Mouse (Mus musculus): ENCODE measurements around the gene Ahcy.
A peak's percentile ranks its signal among the peaks of the same experiment; 100 is the strongest.
"Not testable (repeated sequence)": the region's sequence is repeated elsewhere in the genome, so short reads cannot be mapped to it uniquely, and the experiment has no call there.

Ahcy gene

DNA sequence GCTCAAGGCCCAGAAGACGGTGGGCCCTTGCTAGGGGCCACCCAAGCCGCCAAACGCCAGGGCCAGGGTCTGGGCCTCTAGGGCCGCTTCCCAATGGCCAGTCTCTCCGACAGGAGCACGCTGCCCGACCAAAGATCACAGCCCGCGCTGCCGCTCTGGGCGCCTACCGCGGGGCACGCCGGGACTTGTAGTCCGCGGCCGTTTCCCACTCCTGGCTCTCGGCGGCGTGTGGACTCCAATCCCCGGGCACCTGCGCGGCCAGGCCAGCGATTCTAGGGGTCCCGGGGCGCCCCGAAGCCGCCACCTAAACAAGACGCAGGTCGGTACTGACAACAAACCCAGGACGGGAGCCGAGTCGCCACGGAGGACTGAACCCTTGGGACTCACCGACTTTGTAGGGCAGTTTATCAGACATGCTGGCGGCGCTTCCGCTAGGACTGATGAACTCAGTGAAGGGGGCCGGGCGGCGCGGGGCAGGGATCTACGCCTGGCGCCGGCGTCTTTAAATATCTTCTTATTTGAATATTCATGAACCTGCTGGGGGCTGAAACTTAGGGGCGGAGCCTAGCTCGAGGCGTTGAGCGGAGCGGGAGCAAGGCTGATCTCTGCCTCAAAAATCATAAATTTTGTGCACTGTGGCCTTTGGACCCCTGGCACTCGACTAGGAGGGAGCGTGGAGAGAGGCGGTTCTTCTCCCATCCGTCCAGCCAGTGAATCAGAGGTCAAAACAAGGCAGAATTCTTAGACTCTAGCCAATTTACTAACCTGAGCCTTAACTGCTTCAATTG is at the start of gene Ahcy:
Gene Ahcy, minus strand, starts transcription at position 520 of the 788 bp plus-strand sequence.
- peak; percentile 86 to 87 for DNase-seq (ENCODE audit: low spot score in 2 of 2)

GRCm38 (mm10) chr2:155115216-155115830 is 41.0 kb upstream of the Ahcy start:
- DNase-seq (ENCODE audit: low spot score in 2 of 2), result no peak

- DNase-seq (ENCODE audit: low spot score in 2 of 2), result not testable (repeated sequence)
These were observed 33.0 kb upstream of the Ahcy start for GRCm38 (mm10) chr2:155107276-155107675.

- DNase-seq (ENCODE audit: low spot score in 2 of 2), result no peak
These were observed 29.3 kb upstream of the Ahcy start for GRCm38 (mm10) chr2:155103607-155104006.

GRCm38 (mm10) chr2:155101761-155102181 is 27.5 kb upstream of the Ahcy start:
- no peak for DNase-seq (ENCODE audit: low spot score in 2 of 2)

DNA sequence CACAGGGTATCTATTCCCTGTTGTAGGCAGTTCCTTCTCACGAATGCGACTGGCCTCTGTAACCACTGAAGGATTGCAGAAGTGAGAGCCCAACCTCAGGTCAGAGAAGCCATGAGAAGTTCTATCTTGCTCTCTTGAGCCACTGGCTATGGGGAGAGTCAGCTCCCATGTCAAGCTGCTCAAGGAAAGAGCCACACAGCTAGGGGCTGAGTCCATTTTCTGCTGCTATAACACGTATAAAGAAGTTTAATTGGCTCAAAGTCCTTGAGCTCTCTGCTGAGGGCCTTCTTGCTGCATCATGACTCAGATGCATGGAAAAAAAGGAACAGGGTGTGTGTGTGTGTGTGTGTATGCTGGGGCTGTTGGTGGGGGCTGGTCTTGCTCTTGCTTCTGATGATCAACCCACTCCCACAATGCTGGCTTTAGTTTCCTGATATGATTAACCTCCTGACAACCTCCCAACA is 26.5 kb upstream of the Ahcy start:
- DNase-seq (ENCODE audit: low spot score in 2 of 2), result no peak

GRCm38 (mm10) chr2:155099994-155100795 is 25.9 kb upstream of the Ahcy start:
- no peak for DNase-seq (ENCODE audit: low spot score in 2 of 2)

GRCm38 (mm10) chr2:155099421-155099820 is 25.1 kb upstream of the Ahcy start:
- no peak for DNase-seq (ENCODE audit: low spot score in 2 of 2)

DNA sequence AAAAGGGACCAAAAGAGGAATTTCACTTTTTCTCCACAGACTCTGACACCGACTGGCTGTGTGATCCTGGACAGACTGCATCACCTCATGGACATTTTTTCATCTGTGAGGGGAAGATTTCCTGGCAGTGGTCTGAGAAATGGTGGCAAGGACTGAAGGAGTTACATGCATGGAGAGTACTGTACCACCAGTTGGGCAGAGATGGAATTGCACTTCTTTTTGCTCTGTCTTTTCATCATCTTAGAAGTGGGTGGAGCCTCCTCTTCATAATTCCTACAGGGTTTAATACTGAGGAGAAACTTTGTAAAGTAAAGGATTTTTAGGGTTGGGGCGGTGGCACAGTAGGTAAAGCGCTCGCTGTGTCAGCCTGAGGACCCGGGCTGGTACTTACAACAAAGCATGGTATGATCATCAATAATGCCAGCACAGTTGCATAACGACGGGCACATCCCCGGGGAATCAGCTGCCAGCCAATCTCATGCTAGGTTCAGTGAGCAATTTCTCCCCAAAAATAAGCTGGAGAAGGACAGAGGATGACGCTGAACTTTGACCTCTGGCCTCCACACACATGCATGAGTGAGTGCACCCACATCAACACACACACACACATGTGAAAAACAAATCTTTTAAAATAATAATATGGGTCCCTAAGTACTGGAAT is 24.6 kb upstream of the Ahcy start:
- DNase-seq (ENCODE audit: low spot score in 2 of 2), result no peak

- DNase-seq (ENCODE audit: low spot score in 2 of 2), result no peak
These were observed 19.1 kb upstream of the Ahcy start for GRCm38 (mm10) chr2:155093418-155093817.

DNA sequence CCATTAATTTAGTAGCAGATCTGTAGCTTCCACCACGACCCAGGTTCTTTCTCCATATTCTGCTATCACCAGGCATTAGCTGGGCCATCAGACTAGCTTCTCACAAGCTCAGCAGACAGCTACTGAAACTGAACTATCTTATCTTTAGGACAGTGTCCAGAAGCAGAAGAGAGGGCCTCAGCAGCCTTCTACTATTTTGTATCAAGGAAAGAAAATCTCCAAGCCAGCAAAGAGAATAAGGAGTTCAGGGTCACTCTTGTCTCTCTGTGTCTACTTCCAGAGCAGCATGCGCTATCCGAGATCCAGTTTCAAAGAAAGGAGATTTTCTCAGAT is 17.4 kb upstream of the Ahcy start:
- DNase-seq (ENCODE audit: low spot score in 2 of 2), result no peak

- no peak for DNase-seq (ENCODE audit: low spot score in 2 of 2)
These were observed 16.8 kb upstream of the Ahcy start for GRCm38 (mm10) chr2:155090909-155091742.

DNA sequence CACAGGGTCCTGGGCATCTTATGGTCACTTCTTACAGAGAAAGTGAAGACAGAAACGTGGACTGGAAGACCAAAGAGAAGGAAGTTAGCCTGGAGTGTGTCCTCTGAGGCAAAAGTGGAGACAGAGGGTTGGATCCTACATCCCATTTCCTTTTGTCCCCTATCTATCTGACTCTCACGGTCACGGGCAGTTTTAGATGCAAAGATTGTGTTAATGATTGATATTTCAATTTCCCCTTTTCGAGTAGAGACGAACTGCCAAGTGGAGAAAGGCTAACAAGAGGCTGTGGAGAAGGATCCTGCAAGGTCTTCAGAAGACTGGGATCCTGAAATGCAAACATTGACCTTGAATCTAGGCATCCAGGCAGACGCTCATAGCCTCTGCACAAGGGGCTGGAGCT is 14.0 kb upstream of the Ahcy start:
- DNase-seq (ENCODE audit: low spot score in 2 of 2), result no peak

DNA sequence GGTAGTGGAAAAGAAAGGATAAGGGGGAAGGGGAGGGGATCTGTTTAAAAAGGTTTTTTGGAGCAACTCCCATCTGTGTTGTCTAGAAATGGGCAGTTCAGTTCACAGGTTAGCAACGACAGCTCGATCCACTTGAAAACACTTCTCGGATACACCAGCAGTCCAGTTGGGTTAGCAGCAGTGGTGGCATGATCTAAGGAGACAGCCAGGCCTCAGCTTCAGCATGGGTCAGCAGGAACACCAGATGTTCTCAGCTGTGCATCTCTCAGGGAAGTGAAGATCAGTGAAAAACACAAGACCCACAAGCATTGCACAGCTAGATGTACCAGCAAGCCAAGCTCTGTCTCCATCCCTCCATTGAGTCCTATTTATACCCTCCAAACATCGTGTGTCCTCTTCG is 12.0 kb upstream of the Ahcy start:
- DNase-seq (ENCODE audit: low spot score in 2 of 2), result no peak

DNA sequence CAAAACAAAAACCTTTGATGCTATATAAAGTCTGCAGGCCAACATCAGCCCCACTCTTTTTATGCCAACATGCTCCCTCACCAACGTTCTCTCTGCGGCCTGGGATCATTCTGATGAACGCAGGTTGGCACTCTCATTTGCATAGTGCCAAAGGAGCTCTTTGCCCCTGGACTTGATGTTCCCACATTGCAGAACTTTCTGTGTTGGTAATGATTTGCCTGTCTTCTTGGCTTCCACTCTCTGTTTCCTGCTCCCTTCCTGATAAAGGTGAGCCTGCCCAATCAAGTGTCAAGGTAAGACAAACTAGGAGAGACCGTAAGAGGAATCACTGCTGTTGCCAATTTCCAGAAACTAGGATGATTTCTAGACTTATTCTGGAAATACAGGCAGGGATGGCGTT is 10.2 kb upstream of the Ahcy start:
- DNase-seq (ENCODE audit: low spot score in 2 of 2), result no peak

DNA sequence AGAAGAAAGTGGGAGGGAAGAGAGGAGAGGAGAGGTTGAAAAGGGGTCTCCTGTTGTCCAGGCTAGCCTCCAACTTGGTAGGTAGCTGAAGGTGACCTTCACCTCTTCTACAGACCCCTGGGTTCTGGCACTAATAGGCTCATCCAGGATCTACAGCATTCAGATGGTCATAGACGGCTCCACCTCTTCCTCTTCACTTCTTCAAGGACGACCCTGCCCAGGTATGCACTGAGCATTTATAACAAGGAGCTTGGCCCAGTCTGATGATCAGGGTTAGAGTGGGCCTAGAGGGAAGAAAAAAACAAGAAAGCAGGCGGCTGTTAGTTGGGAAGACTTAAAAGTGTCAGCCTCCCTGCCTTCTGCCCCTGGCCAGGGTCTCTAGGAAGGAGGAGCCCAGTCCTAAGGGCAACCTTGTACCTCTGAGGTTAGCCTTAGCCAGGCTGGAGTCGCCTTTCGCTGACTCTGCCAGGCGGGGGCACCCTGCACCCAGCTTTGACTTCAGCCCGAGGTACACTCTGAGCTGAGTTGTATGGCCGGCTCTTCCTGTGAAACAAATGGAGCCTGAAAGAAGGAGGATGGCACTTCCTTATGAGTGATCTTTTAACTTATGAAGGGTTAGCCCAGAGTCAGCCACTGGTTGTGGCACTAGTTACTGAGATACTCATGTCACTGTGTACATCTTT is 8.0 kb upstream of the Ahcy start:
- peak; percentile 50 to 65 for DNase-seq (ENCODE audit: low spot score in 2 of 2)

GRCm38 (mm10) chr2:155081056-155081455 is 6.8 kb upstream of the Ahcy start:
- no peak for DNase-seq (ENCODE audit: low spot score in 2 of 2)

GRCm38 (mm10) chr2:155080179-155080530 is 5.9 kb upstream of the Ahcy start:
- no peak for DNase-seq (ENCODE audit: low spot score in 2 of 2)

- DNase-seq (ENCODE audit: low spot score in 2 of 2), result no peak
These were observed 5.3 kb upstream of the Ahcy start for GRCm38 (mm10) chr2:155079500-155080178.

GRCm38 (mm10) chr2:155075649-155076048 is 1.4 kb upstream of the Ahcy start:
- no peak for DNase-seq (ENCODE audit: low spot score in 2 of 2)
